In the genomic region with DNA sequence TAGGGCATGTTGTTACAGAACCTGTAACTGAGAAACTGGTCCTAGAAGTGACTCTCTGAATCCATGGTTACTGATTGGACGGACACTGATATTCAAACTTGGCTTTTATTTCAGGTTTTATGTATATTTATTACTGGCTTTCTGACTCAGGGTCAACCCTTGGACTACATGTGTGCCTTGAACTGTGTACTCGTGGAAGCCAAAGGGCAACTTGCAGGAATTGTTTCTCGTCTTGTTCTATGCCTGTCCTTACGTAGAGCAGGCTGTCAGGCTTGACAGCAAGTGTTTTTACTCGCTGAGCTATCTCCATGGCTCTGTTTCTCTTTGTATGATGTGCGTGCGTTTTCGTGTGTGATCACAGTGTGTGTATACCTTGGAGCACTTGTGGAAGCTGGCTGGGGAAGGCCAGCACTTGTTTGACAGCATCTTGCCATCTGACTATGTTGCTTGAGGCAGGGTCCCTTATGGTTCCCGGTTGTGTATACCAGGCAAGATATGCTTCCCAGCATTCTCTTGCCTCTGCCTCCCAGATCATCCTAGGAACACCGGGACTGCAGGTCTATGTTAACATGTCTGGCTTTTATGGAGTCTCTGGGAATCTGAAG, we compare ENCODE assay signal across 25 mouse cellular contexts. TPM values are rescaled to one million over a fixed set of nuclear protein-coding genes. Genes with fewer than 3 reads are reported as not detected.
DNase-seq lines count a peak whose midpoint lies in the region; ATAC-seq and TF ChIP-seq lines count a peak whose summit lies in the region.
"Had no signal": no experiment of that assay in that cellular context is flagged by ENCODE, and none has a peak within 500 bp of the region (broad histone marks: within the 10 kb centered on the region; RNA-seq: fewer than 3 reads in every experiment).

No protein-coding gene starts in this region.

- no peaks in the 10 kb centered on the region for H3K9me3 ChIP-seq in midbrain, embryonic 11.5 days (ENCODE audit: control insufficient read depth, low read length)
- H3K9me3 ChIP-seq in midbrain, embryonic 16.5 days (replicated peaks; ENCODE audit: control insufficient read depth, low read length, poor library complexity, severe bottlenecking) = no peaks in the 10 kb centered on the region
- H3K9me3 ChIP-seq: embryonic facial prominence, embryonic 12.5 days; hindbrain, embryonic 13.5 days; liver, embryonic 13.5 days; midbrain, embryonic 10.5 days; neural tube, embryonic 15.5 days had no signal

- H3K27me3 ChIP-seq in midbrain, embryonic 11.5 days (ENCODE audit: control insufficient read depth, insufficient read depth, low read length) = no peaks in the 10 kb centered on the region
- no peaks in the 10 kb centered on the region for H3K27me3 ChIP-seq in midbrain, embryonic 16.5 days (ENCODE audit: control insufficient read depth, insufficient read depth, low read depth, low read length)
- H3K27me3 ChIP-seq: embryonic facial prominence, embryonic 12.5 days; hindbrain, embryonic 13.5 days; liver, embryonic 13.5 days; neural tube, embryonic 15.5 days had no signal

- H3K4me3 ChIP-seq in gastrocnemius, adult 2 months = no peak overlapping the region
- H3K4me3 ChIP-seq in midbrain, embryonic 11.5 days (ENCODE audit: low read depth, low read length) = no peak overlapping the region
- H3K4me3 ChIP-seq in midbrain, embryonic 16.5 days (ENCODE audit: low read depth, low read length) = no peak overlapping the region
- H3K4me3 ChIP-seq: embryonic facial prominence, embryonic 12.5 days; hindbrain, embryonic 13.5 days; liver, embryonic 13.5 days; midbrain, embryonic 10.5 days; neural tube, embryonic 15.5 days had no signal

- peaks cover 3% of the 10 kb centered on the region; the same call in 1 of the 2 replicates for H3K4me1 ChIP-seq in midbrain, embryonic 11.5 days (ENCODE audit: control insufficient read depth, insufficient read depth, low read length)
- H3K4me1 ChIP-seq in midbrain, embryonic 16.5 days (ENCODE audit: control insufficient read depth, insufficient read depth, low read length) = peaks cover 3% of the 10 kb centered on the region; the same call in 1 of the 2 replicates

- ATAC-seq in midbrain, embryonic 11.5 days (ENCODE audit: low FRiP score) = no peak
- no peak for ATAC-seq in midbrain, embryonic 16.5 days
- ATAC-seq: forebrain, postnatal 0 days had no signal

- H3K27ac ChIP-seq in gastrocnemius, adult 2 months = peak overlapping the region; percentile 32; the same call in 1 of the 2 replicates
- no peak overlapping the region for H3K27ac ChIP-seq in midbrain, embryonic 11.5 days (ENCODE audit: low read depth, low read length)
- H3K27ac ChIP-seq in midbrain, embryonic 16.5 days (ENCODE audit: low read length) = no peak overlapping the region
- H3K27ac ChIP-seq: embryonic facial prominence, embryonic 12.5 days; hindbrain, embryonic 13.5 days; liver, embryonic 13.5 days; midbrain, embryonic 10.5 days; neural tube, embryonic 15.5 days had no signal

- no peak for TF ChIP-seq CTCF in gastrocnemius, adult 2 months (IDR thresholded peaks at IDR 0.05)

- intact Hi-C loops in gastrocnemius, adult 2 months (cut with DNase I) = loop anchor here (5.0 kb wide), 1 partner anchor 244 kb away; the partner anchor contains the start of gene Mycbp2
- intact Hi-C loops in gastrocnemius, postnatal 36 days (cut with DNase I) = no loop called here

- no peak overlapping the region for H3K4me2 ChIP-seq in midbrain, embryonic 11.5 days
- no peak overlapping the region for H3K4me2 ChIP-seq in midbrain, embryonic 16.5 days (ENCODE audit: low read length)
- H3K4me2 ChIP-seq: embryonic facial prominence, embryonic 12.5 days; hindbrain, embryonic 13.5 days; liver, embryonic 13.5 days; neural tube, embryonic 15.5 days had no signal

- no peak overlapping the region for H3K9ac ChIP-seq in midbrain, embryonic 11.5 days (ENCODE audit: low read length)
- no peak overlapping the region for H3K9ac ChIP-seq in midbrain, embryonic 16.5 days (ENCODE audit: low read depth, low read length)
- H3K9ac ChIP-seq: embryonic facial prominence, embryonic 12.5 days; forebrain, postnatal 0 days; hindbrain, embryonic 13.5 days; liver, embryonic 13.5 days; neural tube, embryonic 15.5 days had no signal

- no peaks in the 10 kb centered on the region for H3K36me3 ChIP-seq in midbrain, embryonic 11.5 days (ENCODE audit: control insufficient read depth, insufficient read depth, low read length)
- no peaks in the 10 kb centered on the region for H3K36me3 ChIP-seq in midbrain, embryonic 16.5 days (ENCODE audit: control insufficient read depth, insufficient read depth, low read length)
- H3K36me3 ChIP-seq: embryonic facial prominence, embryonic 12.5 days; hindbrain, embryonic 13.5 days; liver, embryonic 13.5 days; midbrain, embryonic 10.5 days; neural tube, embryonic 15.5 days had no signal

- no peak for DNase-seq in gastrocnemius, adult 2 months
- no peak for DNase-seq in gastrocnemius, postnatal 36 days
- peak; percentile 69 for DNase-seq in kidney, adult 9 months
- no peak for DNase-seq in kidney, postnatal 4 days
- peak; percentile 79 for DNase-seq in midbrain, embryonic 11.5 days (ENCODE audit: low spot score, missing footprints)
- no peak for DNase-seq in urinary bladder, postnatal 4 days (ENCODE audit: low spot score in 2 of 2)
- DNase-seq: adrenal gland, postnatal 14 days; cerebellum, adult 2 months; cerebellum, postnatal 25 days; forebrain, postnatal 0 days; gastrocnemius, postnatal 25 days; liver, embryonic 13.5 days had no signal

- WGBS in midbrain, embryonic 11.5 days = 81% methylated on average over 10 of the region's 10 CpGs
- 83% methylated on average over 10 of the region's 10 CpGs for WGBS in midbrain, embryonic 16.5 days

RNA-seq across cellular contexts. Expression of gene Fbxl3, which starts 3.5 kb away (rescaled TPM):
- total RNA-seq in gastrocnemius, adult 2 months (2021) = 10 to 100 TPM; 54.1 to 54.3 TPM
- total RNA-seq in gastrocnemius, postnatal 36 days (2021) = 10 to 100 TPM; 45.2 to 47.0 TPM
- polyA plus RNA-seq in midbrain, embryonic 11.5 days (2014; fragmentation: Nextera tagmentation; extraction: Ambion mirVana) = 26.5 and 27.3 TPM in 2 replicates
- 22.1 and 23.2 TPM in 2 replicates for polyA plus RNA-seq in midbrain, embryonic 16.5 days (2015; fragmentation: Nextera tagmentation; extraction: Ambion mirVana)

RNA-seq across cellular contexts. Expression of gene Cln5, which starts 32.8 kb away (rescaled TPM):
- total RNA-seq in gastrocnemius, adult 2 months (2021) = 10 to 100 TPM; 12.6 to 14.4 TPM
- 1 to 10 TPM; 8.7 to 8.9 TPM for total RNA-seq in gastrocnemius, postnatal 36 days (2021)
- polyA plus RNA-seq in midbrain, embryonic 11.5 days (2014; fragmentation: Nextera tagmentation; extraction: Ambion mirVana) = 27.1 and 30.4 TPM in 2 replicates
- polyA plus RNA-seq in midbrain, embryonic 16.5 days (2015; fragmentation: Nextera tagmentation; extraction: Ambion mirVana) = 10.7 and 11.1 TPM in 2 replicates

RNA-seq across cellular contexts. Expression of gene Acod1, which starts 56.1 kb away (rescaled TPM):
- total RNA-seq in gastrocnemius, adult 2 months (2021) = not detected
- total RNA-seq in gastrocnemius, postnatal 36 days (2021) = not detected
- not detected in 2 replicates for polyA plus RNA-seq in midbrain, embryonic 11.5 days (2014; fragmentation: Nextera tagmentation; extraction: Ambion mirVana)
- not detected in 2 replicates for polyA plus RNA-seq in midbrain, embryonic 16.5 days (2015; fragmentation: Nextera tagmentation; extraction: Ambion mirVana)
- total RNA-seq: adrenal gland, postnatal 14 days; forebrain, postnatal 0 days; gastrocnemius, postnatal 25 days; heart, postnatal 25 days; layer of hippocampus, adult 18-20 months; left cerebral cortex, postnatal 10 days had no signal
- polyA plus RNA-seq: embryonic facial prominence, embryonic 12.5 days; forebrain, embryonic 11.5 days; forebrain, postnatal 0 days; heart, embryonic 14.5 days; hindbrain, embryonic 13.5 days; limb, embryonic 11.5 days; lung, embryonic 16.5 days; midbrain, embryonic 10.5 days; neural tube, embryonic 15.5 days; testis, adult 2 months had no signal

Comparison
In these comparisons a context has a peak if more than half of its experiments do, and no peak if none do; other contexts are left out.
1. DNase-seq: peak in kidney, adult 9 months (single experiment) and midbrain, embryonic 11.5 days (single experiment); none in gastrocnemius, adult 2 months (single experiment), gastrocnemius, postnatal 36 days (0 of 2), kidney, postnatal 4 days (0 of 2) and urinary bladder, postnatal 4 days (0 of 2).